Mouse (Mus musculus) kidney, postnatal 4 days (tissue): ENCODE measurements at regions not wholly inside any gene's neighbourhood (a gene's known extent, or its start where the extent isn't known, plus 50 kb on each side); places are given as distances from the start of the nearest gene placed in this dataset.

ENCODE experiments used
- DNase-seq, 2 experiments: peaks; one replicate each; pipeline ENCODE4 v3.0.0; 2021; ENCODE audit warnings: mixed read lengths in 2 of 2

GRCm38 (mm10) chr2:128372204-128372603 lies 218.8 kb upstream of the Spdye4c start:
- DNase-seq, result no peak

GRCm38 (mm10) chr2:128373363-128374252 lies 217.4 kb upstream of the Spdye4c start:
- DNase-seq, result no peak

GRCm38 (mm10) chr2:128374253-128374566 lies 216.8 kb upstream of the Spdye4c start:
- DNase-seq, result no peak

DNA sequence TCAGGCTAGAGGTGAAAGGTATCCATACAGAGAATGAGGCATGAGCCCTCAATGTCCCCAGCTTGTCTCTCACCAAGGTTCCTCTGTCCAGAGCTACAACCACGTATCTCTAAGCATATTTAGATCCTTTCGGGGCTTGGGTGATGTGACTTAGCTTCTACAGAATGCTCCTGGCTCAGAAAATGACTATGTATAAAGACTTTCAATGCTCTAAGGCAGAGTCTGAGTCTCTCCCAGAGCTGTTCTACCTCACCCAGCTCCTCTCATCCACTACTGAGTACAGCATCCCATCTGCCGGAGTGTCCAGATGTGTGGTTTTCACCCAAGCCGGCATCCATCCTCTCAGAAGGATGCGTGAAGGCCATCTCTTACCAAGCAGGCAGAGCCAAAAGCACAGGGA lies 216.1 kb upstream of the Spdye4c start:
- DNase-seq, result no peak

DNA sequence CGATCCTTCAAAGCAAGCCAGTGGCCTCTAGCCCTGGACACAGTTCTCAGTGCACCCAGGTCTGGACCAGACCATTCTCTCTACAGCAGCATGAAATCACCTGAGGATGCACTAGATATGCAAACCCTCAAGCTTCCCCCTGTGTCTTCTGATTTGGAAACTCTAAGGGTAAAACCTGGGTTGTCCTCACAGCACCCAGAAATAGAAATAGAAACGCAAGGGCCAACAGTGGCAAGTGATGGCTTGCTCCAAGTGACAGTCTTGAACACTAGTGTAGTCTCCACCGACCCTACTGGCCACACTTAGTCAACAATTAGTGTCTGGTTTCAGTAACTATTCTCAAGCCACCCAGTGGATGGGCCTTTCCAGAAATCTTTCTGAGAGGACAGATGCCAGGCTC lies 215.2 kb upstream of the Spdye4c start:
- no peak for DNase-seq

DNA sequence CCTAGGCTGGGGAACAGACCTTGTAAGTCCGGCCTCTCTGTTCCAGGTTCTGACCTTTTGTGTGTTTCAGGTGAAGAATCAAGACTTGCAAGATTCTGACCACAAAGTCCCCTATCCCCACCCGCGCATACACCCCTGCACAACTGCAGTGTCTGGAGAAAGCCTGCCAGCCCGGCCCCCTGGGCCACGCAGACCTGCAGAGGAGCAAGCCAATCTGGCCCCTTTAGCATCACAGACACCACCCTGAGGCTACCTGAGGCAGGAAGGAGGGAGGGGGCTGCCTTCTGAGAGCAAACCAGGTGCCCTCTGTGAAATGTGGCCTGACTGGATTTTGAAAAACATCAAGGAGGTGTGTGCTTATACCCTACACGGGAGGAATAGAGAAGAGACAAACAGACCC lies 213.8 kb upstream of the Spdye4c start:
- DNase-seq, result no peak

GRCm38 (mm10) chr2:128377680-128378079 lies 213.3 kb upstream of the Spdye4c start:
- no peak for DNase-seq

DNA sequence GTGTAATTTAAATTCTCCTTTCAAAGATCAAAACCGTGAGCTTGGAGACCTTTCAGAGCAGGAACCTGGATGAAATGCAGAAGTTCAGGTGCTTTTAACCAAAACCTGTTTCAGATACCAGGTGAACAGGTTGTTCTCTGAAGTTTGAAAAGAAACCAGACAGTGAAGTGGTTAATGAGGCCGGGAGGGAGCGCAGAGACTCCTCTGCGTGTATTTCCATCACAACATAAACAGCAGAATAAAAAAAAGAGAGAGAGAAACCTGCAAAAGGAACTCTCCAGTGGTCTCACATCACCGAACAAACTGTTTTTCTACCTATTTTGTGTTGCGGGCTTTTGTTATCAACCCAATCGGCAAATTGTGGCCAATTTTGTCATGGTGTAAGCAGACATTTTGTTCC lies 212.6 kb upstream of the Spdye4c start:
- DNase-seq, result no peak

DNA sequence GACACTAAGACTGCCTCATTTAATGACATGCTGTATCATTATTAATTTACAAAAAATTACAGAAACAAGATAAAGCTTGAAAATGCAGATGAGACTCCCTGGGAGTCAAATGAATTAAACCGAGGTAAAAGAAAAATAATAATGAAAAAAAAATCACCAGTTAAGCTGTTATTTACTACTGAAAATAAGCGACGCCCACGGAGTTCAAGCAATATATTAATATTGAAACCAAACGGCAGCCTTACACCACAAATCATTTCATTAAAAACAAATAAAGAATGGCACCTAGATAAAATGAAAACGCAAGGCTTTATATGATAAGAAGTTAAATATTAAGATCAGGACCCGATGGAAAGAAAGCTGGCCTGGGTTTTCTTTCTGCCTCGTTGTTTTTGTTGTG lies 211.9 kb upstream of the Spdye4c start:
- DNase-seq, result no peak

DNA sequence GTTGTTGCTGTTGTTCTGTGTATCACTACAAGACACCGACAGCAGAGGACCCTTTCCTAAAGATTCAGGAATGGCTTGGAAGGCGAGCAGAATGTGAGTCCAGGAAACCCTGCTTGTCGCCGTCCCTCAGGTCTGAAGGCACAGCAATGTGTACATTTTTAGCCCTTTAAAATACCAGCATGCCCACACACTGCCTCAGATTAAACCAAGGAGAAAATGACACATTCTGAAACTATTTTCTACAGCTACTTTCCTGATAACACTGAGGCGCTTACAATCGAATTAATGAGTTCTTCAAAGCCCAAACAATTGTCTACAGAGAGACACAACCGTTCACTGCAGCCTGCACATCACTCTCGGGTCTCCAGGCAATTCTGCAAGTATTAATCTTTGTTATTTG lies 211.5 kb upstream of the Spdye4c start:
- no peak for DNase-seq

GRCm38 (mm10) chr2:128380581-128380980 lies 210.4 kb upstream of the Spdye4c start:
- DNase-seq, result no peak

DNA sequence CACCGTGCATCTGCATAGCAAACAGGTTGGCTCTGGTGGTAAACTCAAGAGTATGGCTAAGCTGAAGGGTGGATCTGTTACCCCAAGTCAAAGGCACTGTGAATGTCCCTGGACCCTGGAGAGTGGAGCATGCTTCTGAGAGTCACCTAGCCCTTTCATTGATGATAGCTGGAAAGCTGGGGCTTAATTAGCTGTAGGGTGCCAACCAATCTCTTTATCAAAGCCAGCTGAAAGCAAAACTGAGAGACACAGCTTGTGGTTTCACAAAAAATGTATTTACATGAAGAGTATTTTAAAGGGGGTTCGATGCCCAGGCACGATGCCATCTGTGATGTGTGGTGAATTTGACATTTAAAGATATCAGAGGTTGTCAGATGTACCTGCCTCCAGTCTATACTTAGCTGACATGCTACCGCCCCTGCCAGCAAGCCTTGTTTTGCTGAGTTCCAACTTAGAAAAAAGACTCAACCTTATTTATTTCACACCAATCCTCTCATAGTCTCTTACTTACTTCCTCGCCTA lies 209.3 kb upstream of the Spdye4c start:
- no peak for DNase-seq

- no peak for DNase-seq
These were observed 208.5 kb upstream of the Spdye4c start for GRCm38 (mm10) chr2:128382473-128382872.

GRCm38 (mm10) chr2:128384612-128385011 lies 206.4 kb upstream of the Spdye4c start:
- no peak for DNase-seq

- DNase-seq, result peak; percentile 44 to 63
These were observed 204.0 kb upstream of the Spdye4c start for GRCm38 (mm10) chr2:128386846-128387621.

- DNase-seq, result no peak
These were observed 203.0 kb upstream of the Spdye4c start for GRCm38 (mm10) chr2:128387851-128388471.

- DNase-seq, result peak; percentile 48 to 51
These were observed 202.0 kb upstream of the Spdye4c start for GRCm38 (mm10) chr2:128388883-128389470.

GRCm38 (mm10) chr2:128392344-128392743 lies 198.7 kb upstream of the Spdye4c start:
- no peak for DNase-seq

- peak in 1 of 2 experiments; percentile 36 for DNase-seq
These were observed 197.6 kb upstream of the Spdye4c start for GRCm38 (mm10) chr2:128393401-128393800.

DNA sequence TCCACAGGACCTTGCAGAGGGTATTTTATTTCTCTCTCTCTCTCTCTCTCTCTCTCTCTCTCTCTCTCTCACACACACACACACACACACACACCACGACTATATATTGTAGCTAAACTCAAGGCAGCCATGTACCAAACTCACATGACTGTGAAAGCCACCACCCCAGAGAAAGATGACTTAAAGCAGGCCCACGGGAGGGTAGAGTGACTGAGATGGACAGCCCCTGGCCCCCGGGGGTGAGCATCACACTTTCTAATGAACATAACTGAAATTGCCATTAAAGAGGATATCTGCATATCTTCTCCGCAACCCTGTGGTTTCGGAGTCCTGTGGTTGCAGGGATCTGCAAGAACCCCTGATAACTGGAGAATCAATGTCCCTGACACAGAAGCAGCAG lies 197.1 kb upstream of the Spdye4c start:
- DNase-seq, result no peak

- peak in 1 of 2 experiments; percentile 25 for DNase-seq
These were observed 195.6 kb upstream of the Spdye4c start for GRCm38 (mm10) chr2:128395308-128396007.

DNA sequence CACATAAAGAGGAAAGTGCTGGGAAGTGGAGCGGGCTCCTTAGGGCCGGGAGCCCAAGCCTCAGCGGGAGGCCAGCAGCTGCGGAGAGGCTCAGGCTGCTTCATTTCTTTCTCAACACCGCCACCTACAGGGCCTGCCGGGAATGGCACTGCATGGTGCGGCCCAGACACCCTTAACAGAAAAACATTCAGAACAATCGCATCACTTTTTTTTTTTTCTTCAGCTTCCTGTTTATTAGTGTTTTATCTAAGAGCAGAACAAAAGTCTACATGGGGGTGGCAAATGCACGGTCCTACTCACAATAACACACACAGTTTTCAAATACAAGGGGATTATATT lies 195.0 kb upstream of the Spdye4c start:
- peak; percentile 97 to 99 for DNase-seq
